Mouse (Mus musculus): ENCODE measurements around the gene Gm20388.
"Not testable (repeated sequence)": the region's sequence is repeated elsewhere in the genome, so short reads cannot be mapped to it uniquely, and the experiment has no call there.

Gm20388 gene

DNA sequence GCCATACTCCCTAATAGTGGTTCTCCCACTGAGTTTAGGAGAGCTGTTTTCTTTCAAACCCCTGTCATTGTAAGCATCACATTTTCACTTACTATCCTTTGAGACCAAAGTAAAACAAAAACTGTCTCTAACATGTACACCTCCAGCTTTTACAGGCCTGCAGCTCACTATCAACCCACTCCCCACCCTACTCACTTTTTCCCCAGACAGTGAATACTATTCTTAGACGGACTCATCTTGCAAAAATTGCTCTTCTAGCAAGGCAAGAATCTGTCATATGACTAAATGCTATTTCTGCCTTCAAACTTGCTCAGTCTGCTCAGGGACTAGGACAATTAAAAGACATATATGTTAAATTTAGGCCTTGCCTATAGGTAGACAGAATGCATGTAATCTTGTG is 3714.1 kb downstream of the Gm20388 start:
- DNase-seq (ENCODE audit: low read depth, low spot score) = no peak

DNA sequence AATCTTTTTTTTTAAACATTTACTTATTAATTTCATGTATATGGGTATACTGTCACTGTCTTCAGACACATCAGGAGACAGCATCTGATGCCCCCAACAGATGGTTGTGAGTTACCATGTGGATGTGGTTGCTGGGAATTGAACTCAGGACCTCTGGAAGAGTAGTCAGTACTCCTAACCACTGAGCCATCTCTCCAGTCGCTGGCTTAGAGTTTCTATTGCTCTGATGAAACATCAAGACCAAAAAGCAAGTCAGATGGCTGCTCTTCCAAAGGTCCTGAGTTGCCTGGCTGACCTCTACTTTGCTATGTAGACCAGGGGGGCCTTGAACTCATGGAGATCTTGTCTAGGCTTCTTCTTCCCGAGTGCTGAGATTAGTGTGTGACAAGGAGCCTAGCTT is 3715.1 kb downstream of the Gm20388 start:
- DNase-seq (ENCODE audit: low read depth, low spot score) = no peak

DNA sequence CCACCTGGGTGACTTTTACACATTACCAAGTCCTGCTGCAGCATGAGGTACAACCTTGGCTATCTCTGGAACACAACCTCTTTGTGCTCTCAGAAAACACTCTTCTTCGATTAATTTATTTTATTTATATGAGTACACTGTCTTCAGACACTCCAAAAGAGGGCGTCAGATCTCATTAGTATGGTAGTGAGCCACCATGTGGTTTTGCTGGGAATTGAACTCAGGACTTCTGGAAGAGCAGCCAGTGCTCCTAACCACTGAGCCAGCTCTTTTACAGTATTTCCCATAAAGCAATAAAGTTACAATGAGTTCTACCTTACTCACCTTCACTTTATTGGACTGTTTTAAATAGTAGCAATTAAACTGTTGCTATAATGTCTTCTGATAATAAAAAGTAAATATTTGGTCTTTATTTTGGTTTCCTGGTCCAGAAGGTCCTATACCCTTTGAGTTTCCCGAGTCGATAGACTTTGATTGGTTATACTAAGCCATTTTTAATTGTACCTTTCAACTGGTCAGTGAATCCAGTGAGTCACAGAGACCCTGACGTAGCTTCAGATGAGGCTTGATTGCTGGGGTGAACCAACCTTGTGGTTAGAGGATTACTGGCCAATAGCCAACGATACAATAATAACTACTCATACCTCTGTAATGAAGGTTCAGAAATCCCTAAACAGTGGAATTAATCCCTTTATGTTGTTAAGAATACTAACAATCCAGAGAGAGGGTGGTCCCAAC is 3716.9 kb downstream of the Gm20388 start:
- DNase-seq (ENCODE audit: low read depth, low spot score) = no peak

DNA sequence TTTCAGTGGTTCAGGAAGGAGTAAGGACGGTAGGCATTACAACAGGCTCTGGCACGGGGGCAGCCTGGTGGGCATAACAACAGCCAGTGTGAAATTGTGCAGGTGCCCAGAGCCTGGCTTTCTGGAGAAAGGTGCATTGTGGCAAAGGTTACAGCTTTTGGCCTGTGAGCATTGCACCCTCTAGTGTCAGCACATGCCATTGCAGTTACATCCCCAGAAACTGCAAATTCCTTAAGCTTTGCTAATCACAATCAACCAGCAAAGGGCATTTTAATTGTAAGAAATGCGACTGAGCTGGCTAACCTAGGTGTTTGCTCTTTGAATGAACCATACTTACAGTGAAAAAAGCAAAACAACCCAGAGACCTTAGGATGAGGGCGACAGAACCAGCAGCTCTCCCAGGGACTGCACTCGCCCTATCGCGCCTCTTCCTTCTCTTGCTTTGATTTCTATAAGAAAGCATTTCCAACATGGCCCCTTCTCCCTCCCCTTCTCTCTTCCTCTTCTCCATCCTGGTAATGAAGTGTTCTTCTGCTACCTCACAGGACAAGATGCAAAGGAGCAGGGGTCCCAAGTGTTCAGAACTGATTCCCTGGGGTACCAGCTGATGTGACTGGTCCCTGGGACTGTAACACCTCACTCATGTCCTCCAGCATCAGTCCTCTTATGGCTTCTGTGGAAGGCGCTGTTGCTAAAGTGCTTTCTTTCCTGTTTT is 3717.8 kb downstream of the Gm20388 start:
- DNase-seq (ENCODE audit: low read depth, low spot score) = peak; percentile 61

DNA sequence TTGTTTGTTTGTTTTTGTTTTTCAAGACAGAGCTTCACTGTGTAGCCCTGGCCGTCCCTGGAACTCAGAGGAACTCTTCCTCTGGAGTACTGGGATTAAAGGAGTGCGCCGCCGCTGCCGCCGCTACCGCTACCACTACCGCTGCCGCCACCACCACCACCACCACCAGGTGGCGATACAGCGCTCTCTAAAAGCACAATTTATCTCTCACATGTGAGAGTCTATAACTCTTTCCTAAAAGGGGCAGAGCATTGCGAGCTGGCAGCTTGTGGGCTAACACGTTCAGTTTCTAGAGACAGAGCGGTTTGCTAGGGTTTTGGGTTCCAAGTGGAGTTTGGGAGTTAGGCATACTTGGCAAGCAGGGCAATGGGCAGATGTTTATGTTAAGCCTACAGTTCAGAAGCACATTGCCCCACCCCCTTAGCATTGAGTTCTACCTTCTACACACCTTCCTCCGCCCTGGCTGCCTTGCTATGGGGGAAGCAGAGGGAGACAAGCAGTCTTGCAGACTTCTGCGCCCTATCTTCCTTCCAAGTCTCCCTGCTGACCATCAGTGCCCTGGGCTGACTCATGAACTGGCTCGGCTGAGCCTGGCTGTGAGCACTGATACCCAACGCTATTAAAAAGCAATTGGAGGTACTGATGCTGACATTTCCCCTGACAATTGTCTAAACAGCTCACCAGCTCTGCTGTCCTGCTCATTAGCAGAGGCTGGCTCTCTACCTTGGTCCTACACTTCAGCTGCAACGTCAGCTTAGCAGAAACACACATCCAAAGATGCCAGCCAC is 3718.5 kb downstream of the Gm20388 start:
- DNase-seq (ENCODE audit: low read depth, low spot score) = peak; percentile 64

DNA sequence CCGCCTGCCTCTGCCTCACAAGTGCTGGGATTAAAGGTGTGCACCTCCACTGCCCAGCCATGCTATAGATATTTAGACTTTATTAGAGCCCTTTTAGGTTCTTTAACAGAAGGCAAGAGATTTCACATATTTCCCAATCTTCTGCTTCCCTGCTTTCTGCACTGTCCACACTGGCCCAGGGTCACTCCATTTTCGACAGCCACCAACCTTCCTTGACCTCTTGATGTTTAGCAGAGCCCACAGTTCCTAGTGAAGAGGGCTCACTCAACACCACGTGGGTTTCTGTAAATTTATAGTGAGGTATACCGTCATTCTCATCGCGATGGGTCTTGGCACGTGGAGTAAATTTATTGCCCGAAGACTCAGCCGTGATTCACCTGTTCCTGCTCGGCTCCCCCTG is 3719.4 kb downstream of the Gm20388 start:
- DNase-seq (ENCODE audit: low read depth, low spot score) = no peak

DNA sequence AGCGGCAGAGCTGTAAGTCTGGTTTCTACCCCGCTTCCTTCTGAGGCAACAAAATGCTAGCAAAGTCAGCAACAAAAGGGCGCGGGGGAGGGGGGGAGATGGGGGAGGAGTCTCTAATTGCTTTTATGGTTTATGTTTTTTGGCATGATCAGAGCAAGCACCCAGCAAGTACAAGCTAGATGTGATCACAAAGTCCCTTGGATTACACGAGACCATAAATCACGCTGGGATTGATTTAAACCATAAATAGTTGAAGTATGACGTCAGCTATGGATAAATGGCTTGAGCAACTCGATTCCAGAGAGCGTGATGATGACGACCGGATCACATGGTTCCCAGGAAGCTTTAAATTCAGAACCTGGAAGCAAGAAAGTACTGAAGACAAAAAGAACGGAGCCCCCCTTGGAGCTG is 3720.2 kb downstream of the Gm20388 start:
- DNase-seq (ENCODE audit: low read depth, low spot score) = no peak

DNA sequence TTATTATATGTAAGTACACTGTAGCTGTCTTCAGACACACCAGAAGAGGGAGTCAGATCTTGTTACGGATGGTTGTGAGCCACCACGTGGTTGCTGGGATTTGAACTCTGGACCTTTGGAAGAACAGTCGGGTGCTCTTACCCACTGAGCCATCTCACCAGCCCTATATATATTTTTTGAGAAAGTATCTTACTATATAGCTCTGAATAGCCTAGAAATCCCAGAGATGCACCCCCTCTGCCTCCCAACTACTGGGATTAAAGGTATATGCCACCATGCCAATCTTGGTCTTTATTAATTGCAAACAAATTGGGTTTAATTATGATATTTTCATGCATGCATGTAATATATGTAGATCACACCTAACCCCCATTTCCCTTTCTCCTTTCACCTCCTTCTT is 3721.1 kb downstream of the Gm20388 start:
- DNase-seq (ENCODE audit: low read depth, low spot score) = not testable (repeated sequence)

DNA sequence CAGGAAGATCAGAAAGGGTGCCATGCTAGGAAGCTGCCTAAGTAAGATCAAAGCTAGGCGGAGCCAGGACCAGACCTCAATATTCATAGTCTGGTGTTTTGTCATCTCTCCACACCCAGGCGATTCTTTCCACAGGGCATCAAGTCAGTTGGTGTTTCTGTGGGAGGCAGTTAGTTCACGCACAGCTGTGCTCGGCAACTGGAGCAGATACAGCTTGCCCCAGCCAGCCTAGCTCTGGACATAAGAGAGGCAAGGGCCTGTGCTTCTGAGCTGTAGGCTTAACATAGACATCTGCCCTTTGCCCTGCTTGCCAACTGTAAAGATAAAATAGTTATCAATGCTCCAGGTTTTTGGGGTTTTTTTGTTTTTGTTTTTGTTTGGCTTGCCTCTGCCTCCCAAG is 3721.6 kb downstream of the Gm20388 start:
- DNase-seq (ENCODE audit: low read depth, low spot score) = no peak

DNA sequence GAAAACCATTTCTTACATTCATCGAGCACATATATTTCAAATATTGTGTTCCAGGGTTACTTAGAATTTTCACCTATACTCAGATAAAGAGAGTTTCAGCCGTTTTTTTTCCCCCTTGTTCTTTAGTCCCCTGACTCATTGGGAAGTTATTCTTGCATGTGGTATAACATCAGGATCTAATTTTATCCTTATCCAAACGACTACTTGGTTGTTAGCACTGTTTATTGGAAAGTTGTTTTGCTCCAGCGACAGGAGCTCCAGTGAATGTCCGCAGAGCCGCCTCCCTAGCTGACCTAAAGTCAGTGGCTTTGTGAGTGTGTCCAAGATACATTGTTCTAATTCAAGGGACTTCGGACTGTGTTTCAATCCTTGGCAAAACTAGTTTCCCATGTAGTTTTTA is 3723.2 kb downstream of the Gm20388 start:
- DNase-seq (ENCODE audit: low read depth, low spot score) = no peak

DNA sequence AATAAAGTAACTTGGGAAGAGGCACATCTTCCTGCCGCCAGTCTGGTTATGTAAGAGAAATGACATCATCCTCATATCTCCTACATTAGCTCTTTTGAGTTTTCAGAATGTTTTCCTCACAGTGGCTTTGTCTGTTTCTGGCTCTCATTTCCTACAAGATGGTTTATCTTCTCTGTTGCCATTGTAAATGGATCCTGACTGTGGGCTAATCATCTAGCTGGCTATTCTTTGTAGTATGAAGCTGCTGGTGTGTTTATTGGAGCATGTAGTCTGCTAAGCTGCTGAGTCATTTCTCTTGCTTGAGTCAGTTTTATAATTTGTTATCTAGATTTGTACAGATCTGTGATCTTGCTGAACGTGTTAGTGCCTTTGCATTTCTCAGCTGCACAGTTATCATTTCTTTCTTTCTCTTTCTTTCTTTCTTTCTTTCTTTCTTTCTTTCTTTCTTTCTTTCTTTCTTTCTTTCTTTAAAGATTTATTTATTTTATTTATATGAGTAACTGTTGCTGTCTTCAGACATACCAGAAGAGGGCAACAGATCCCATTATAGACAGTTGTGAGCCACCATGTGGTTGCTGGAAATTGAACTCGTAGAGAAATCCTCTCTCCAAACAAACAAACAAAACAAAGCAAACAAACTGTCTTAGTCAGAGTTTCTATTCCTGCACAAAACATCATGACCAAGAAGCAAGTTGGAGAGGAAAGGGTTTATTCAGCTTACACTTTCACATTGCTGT is 3723.9 kb downstream of the Gm20388 start:
- DNase-seq (ENCODE audit: low read depth, low spot score) = no peak

DNA sequence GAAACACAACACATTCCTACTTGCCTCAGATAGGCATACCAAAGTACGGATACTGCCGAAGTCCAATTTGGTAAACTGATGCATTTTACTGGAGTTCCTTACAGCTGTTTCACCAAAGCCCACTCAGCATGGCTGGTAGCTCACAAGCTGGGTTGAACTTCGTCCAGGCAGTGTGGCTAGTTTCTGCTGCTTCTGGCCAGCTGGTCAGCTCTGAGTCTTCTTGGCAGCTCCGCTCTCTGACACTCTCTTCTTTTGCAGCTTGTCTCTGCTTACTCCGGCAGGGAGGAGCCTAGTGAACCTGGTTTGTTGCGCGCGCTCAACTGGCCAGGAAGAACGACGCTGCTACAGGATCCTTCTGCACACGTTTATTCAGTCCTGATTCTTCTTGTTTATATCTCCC is 3725.0 kb downstream of the Gm20388 start:
- no peak for DNase-seq (ENCODE audit: low read depth, low spot score)

DNA sequence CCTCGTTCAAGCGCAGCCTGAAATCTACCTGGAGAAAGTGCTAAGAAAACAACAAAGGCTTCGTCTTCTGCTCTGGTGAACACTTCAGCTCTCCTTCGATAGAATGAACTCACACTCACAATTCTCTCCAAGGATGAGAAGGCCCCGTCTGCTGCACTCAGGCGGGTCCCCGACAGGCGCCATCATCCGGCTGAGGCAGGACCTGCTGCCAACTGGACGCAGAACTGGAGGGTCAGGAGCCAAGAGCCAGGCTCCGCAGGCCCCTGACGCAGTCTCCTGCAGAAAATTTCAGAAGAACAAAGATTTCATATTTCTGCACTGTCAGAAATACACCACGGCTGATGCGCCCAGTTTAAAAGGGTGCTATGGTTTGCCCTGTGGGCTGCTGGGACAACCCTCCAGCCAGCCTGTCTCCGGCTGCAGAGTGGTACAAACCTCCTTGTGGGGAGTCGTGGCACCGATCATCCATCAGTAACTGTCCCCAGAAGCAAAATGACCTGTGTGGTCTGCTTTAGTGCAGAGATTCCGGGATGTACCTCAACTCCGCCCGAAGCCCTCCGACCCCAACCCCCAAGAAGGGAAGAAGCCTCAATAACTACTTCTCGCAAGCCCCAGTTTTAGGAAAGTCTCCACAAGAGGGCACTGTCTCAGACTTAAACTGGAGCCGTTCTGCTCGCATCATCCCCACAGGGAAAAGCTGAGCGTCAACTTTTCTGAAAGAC is 3732.8 kb downstream of the Gm20388 start:
- DNase-seq (ENCODE audit: low read depth, low spot score) = peak; percentile 34

DNA sequence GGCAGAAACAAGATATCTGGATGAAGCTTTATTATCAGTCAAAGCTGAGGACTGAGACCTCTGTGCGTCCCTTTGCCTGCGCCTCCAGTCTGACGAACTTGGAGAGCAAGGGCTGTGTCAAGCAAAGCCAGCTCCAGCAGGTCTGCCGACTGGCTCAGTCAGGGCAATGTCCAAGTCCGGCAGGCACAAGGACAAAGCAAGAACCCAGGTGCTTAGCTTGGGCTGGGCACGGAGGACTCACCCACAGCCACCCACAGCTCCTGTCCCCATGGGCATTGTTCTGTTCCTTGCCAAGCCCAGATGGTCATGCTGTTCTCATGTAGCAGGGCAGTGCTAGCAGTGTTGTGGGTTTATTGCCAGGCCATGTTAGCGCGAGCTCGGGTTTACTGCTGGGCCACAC is 3734.6 kb downstream of the Gm20388 start:
- DNase-seq (ENCODE audit: low read depth, low spot score) = no peak

DNA sequence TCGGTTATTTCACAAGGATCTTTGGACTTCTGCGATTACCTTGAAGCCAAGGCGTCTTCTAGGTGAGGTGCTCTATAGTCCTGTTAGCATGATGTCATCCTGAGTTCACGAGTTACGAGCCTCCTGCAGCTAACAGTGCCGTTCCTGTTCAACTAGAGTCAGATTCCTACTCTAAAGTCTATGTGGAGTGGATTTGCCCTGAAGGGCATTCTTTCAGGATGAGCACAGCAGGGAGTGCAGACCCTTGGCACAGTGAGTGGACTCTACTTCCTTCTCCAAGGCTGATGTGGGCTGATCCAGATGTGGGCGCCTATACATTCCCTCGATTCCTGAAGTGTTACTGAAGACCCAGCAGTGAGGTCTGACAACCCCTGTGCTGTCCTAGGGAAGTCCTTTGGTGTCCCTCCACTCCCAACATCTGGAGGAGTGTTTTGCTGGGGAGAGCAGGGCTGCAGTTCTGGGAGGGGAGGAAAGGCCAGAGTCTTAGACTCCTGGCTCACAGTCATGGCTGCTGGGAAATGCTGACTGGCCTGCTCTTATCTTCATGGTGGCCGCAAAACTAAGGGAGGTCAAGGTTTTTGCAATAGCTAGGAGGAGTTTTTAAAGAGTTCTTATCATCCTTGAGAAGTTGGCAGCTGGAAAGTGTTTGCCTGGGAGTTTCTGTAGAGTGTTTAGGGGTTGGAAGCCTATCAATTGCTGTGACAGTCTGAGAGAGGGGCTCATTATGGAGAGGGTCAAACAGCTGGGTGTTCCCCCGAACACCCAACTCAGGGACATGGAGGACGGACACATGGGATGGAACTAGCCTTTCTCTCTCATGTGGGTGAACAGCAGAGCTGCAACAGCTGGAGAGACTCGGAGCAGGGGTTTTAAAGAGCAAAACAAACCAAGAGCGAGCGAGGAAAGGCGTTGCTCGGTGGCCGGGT is 3737.9 kb downstream of the Gm20388 start:
- no peak for DNase-seq (ENCODE audit: low read depth, low spot score)

DNA sequence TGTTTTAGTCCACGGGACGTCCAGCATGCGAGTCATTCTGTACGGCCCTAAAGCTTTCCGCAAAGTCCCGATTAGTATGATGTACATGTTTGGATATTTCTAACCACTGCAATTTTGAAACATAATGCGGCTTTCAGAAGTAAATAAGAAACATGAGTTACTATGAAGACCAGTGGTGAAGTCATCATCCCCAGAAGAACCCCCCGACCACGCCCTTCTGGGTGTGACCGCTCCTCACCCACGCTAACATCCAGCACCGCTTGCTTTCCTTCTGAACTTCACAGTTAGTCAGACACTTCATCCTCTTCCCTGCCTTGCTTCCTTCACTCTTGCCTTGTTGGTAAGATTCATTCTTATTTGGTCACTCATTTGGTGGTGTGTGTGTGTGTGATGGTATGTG is 3738.8 kb downstream of the Gm20388 start:
- DNase-seq (ENCODE audit: low read depth, low spot score) = no peak

DNA sequence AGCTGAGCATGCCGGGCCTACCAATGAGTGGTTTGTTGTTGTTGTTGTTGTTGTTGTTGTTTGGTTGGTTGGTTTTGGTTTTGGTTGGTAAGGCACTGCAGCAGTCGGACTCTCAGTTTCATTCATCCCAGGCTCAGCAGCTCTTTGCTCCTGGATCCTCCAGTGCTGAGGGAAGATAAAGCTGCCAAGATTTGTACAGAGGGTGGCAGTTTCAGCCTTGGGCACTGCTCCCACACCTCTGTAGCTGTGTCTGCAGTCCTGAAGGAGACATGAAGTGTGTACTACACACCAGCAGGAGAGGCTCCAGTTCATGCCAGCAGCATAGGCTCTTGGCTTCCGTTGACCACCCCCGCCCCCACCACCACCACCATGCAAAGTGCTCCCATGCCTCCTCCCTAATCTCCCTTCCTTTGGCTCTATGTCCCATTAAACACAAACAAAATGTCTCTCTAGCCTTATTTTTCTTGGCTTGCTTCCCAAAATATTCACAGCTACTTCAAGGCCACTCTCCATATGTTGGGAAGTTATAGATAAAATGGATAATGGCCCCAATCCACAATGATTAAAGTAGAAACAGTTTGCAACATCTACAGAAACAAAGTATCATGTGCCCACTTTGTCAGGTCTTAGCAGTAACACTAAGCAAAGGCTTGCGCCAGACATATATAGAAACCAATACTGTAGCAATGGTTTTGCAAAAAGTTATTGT is 3740.9 kb downstream of the Gm20388 start:
- no peak for DNase-seq (ENCODE audit: low read depth, low spot score)

DNA sequence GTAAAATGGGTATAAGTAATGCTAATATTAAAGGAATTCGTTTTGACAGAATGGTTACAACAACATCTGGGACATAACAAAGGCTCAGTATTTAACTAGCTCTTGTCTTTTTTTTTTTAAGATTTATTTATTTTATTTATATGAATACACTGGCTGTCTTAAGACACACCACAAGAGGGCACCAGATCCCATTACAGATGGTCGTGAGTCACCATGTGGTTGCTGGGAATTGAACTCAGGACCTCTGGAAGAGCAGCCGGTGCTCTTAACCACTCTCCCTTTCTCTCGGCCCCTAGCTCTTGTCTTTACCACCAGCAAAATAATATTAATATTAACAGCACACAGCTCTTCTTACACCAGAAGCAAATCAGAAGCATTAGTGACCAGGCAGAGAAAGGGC is 3742.0 kb downstream of the Gm20388 start:
- DNase-seq (ENCODE audit: low read depth, low spot score) = no peak

DNA sequence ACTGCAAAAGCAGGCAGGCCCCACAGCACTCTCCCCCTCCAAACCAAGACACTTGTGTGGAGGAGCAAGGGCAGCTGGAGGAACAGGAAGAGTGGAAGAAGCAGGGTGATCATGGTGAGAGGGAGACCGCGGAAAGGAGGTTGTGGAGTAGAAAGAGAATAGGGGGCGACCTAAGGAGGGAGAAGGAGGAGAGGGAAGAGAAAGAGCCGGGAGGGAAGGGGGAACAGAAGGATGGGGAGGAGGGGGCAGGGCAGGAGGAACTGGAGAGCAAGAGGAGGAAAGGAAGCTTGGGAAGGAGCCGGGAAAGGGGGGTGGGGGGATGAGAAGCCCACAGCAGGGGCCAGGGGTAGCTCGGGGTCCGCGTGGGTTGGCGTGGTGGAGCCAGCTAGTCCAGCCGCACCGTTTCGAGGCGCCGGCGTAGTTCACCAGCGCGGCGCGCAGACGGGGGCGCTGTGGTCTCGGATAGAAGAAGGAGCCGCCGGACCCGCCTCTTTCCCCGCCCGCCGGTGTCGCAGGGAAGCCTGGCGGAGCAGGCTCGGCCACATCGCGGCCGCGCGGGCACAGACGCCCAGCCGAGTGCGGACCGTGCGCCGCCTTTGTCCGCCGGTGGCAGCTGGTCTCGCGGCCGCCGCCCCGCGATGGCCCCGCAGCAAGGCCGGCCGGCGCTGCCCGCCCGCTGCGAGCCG is 3742.8 kb downstream of the Gm20388 start, which contains the start of gene Rhou:
TSS of gene Rhou (plus strand) at position 622 of the 686 bp plus-strand sequence.
- peak; percentile 45 for DNase-seq (ENCODE audit: low read depth, low spot score)

Data from CD4-positive helper T cell, adult 2 months (primary cell).